Mouse (Mus musculus): ENCODE results near the gene Traf1. TPM values are rescaled to one million over a fixed set of nuclear protein-coding genes. Genes with fewer than 3 reads are reported as not detected.

Gene Traf1
- total RNA-seq, 2 experiments from 2014 or later = 1.3 to 2.2 TPM

DNA sequence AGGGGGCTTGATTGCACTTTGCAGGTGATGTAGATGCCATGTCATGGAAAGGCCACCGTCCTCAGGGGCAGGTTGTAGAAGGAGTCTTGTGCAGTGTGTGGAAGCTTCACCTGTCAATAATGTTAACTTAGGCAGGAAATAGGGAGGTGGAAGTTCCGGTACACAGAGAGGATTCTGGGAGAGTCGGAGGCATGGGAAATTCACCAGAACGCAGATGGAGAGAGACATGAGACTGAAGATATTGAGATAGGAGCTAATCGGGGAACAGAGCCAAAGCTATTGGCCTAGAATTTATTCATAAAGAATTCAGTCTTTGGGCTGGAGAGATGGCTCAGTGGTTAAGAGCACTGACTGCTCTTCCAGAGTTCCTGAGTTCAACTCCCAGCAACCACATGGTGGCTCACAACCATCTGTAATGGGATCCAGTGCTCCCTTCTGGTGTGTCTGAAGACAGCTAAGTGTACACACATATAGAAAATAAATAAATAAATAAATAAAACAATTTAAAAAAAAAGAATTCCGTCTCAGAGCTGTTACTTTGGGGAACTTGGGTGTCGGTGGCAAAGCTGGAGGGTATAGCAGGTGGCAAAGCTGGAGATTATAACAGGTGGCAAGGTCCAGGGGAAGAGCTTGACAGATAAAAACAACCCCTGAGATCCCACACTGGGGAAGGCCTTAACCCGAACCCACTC lies 4.8 kb upstream of the Traf1 start:
- DNase-seq = no peak

DNA sequence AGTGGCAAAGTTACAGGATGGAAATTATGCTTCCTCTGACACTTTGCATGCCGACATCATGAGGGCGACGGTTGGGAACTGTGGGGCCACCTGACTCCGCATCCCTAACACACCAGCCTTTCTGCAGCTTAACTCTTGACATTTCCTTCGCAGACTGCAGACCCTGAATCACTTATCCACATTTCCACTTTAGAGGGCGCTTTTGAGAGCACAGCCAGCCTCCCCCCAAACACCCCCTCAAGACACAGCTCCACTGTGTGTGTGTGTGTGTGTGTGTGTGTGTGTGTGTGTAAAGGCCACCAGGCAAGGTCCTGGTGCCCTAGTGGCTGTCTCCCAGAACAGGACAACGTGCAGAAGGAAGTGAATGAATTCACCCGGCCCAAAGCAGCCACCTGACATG lies 4.2 kb upstream of the Traf1 start:
- no peak for DNase-seq

DNA sequence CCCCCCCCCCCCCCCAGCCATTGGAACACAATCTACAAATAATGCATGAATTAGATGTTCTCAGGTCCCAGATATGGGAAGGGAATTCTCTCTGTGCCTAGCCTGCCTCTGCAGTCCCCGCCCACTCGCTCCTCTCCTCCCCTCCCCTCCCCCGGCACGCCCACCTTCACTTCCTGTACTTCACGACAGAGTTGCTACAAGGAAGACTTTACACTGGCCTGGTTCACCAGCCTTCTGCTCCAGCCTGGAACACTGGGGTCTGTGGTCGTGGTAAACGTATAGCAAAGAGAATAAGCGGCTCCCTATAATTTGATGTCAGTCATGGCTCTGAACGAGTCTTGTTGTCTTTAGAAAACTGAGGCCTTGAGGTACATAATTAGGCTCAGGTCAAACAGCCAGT lies 3.7 kb upstream of the Traf1 start:
- peak; percentile 32 to 59 for DNase-seq

DNA sequence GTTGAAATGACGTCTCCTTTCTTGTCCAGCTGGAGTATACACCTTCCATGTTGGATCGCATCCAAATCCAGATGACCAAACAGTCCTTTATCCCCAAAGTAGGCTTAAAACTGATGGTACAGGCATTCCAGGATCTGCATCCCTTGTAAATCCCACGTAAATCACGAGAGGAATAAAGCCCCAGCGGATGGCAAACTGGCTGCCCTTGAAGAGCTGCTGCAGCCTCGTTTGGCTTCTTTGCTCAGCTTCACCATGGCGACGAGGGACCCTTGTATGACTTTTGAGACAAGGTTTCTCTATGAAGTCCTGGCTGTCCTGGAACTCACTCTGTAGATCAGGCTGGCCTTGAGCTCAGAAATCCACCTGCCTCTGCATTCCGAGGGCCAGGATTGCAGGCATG lies 3.1 kb upstream of the Traf1 start:
- no peak for DNase-seq

DNA sequence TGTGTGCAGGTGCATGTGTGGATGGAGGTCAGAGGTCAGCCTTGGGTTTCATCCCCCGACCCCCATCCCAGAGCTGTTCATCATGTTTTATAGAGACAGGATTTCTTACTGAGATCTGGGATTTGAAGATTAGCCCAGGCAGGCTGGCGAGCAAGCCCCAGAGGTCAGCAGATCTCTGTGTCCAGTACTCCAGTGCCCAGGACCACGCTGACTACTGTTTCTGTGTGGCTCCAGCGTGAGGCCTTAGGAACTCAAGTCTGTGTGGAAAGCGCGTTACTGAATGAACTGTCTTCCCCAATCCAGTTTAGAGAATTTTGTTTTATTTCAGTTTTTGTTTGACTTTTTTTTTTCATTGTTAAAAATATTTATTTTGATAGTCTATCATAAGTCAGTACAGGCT lies 2.7 kb upstream of the Traf1 start:
- no peak for DNase-seq

DNA sequence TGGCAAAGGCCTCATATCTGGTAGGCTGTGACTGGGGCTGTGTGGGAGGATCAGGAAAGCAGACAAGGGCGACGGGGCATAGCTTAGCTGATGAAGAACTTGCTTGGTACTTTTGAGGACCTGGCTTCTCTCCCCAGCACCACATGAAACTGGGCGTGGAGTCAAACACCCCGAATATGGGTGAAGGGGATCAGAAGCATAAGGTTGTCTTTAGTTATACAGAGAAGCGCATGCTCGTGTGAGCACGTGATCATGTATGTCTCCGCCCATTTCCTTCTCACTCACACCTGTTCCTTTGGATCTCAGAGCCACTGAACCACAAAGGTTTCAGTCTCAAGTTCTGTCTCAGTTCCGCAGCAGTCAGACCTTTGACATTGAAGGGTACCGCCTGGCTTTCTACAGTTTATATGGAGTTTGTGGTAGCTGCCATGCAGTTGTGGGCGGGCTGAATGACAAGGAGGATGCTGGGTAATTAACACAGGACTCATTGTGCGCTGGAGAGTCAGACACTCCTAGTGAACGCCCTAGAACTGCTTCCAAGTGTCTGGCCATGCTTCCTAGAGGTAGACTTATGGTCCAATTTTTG lies 1.9 kb upstream of the Traf1 start:
- no peak for DNase-seq

DNA sequence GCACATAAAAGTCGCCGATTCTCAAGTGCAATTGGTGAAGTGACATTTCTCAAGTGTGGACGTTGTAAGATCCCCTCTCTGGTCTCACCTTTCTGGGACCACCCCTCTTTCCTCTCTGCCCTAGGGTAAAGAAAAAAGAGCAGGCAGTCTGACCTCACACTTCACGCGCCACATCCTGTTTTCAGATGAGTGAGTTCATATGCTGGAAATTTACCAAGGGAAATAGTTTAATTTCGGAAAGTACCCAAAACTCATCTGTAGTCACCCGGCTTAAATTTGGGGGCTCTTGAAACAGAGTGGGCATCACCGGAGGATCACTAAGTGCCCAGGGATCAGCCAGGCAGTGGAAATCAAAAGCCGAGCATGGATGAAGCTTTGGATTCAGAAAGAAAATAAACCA lies 1.3 kb upstream of the Traf1 start:
- DNase-seq = no peak

DNA sequence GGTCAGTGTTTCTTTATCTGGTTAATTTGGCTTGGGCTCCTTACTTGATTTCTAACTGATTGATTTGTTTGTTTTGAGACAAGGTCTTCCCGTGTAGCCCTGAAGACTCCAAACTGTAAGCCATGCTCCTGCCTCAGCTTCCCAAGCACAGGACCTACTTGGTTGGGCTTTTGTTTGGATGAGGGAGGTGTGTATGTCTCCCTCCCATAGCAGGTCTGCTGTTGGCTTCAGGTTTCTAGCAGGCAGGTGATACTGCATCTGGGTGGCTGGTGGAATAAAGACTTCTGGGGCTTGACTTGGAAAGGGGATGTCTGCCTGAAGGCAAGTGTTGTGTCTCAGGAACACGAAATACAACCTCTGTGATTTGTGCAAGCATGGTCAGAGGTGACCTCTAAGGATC lies 639 bp upstream of the Traf1 start:
- DNase-seq = no peak

DNA sequence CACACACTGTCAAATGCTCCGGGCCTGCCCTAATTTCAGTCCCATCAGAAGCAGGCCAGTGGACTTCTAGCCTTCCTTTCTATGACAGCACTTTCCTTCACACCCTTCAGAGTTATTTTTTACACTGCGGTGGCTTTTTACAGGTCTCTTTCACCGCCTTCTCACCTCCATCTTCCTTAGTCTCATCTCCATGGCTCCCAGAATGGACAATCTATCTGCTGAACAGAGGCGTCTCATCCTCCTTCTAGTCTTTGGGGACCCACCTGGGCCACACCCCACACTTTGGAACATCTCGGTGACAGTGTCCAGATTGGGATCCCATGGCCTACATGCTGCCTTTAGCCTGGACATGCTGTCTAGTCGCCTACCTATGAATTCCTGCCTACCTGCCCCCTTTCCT lies 606 bp downstream of the Traf1 start:
- no peak for DNase-seq

DNA sequence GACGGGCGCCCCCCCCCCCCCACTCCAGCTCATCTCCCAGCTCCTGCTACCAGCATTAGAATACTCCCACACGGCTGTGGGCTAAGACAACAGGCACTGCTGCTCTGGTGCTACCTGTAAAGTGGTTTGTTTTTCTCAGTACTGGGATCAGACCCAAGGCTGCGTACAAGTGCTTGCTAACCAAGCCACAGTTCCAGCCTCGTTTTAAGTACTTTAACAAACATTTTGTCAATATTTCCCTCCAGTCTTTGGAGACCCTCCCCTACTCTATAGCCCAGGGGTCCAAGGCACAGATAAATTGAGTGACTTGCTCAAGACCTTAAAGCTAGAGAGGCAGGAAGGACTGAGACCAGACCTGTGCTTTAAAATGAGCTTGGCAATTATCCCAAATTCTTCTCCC lies 1.1 kb downstream of the Traf1 start:
- DNase-seq = no peak

DNA sequence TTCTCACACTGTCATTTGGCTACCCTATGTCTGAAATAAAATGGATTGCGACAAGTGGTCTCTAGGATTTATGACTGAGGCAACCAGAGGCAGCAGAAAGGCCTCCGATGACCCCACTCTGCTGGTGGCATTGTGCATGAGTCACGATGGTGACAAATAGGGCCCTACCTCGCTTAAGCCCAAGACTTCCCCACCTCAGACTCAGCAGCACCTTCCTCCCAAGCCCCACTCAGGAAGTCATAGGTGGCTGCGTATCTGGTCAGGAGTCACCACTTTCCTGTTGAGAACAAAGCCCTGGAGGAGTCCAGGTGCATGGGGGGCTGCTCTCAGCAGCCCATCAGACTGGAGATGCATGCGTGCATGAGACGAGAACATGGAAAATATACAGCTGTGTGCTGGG lies 3.0 kb downstream of the Traf1 start:
- no peak for DNase-seq

DNA sequence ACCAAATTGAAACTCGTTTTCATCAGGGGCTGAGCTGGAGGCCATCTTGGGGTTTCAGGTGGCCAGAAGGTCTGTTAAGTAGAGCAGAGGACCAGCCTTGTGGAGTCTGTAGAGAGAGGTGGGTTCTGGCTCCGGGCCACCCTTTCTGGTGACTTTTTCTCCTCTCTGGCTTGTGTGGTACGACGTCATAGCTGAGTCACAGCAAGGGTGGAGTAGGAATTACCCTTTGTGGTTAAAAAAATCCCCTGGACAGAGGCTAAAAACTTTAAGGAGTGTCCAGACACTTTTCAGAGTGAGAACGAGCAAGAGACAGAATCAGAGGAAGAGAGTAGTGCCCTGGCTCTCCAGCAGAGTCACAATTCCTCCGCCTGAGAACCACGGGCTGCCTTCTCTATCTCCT lies 3.5 kb downstream of the Traf1 start:
- no peak for DNase-seq

DNA sequence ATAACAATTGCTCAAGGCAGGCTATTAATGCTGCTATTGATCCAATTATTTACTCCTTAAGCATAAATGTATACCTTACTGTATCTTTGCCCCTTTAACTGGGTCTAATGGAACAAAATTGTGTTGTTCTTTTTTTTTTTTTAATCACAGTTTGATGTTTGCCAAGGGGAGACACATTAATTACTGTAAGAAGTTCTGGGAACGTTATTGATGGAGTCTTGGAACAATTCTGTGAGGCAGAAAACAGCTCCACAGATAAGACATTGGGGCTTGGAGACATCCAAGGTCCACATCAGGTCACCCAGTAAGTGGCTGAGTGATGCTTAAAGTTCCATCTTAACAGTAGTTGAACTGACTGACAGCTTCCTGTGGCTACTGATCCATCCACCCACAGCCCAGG lies 4.2 kb downstream of the Traf1 start:
- no peak for DNase-seq

DNA sequence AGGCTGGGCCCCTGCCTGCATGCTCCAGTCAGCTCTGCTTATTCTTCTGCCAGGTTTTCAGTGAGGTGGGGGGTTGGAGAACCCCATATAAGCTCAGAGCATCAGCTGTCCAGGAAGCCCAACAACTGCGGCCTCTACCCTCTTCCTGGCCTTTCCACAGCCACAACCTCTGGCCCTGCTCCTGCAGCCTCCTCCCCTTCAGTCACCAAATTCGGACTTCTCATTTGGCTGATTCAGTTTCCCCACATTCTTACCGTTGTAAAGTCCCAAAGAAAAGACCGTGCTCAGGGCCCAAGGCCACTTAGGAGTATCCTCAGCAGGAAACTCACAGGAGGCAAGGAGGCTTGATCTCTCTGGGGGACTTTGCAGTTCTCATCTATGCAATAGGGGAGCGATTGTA lies 4.6 kb downstream of the Traf1 start:
- no peak for DNase-seq

DNA sequence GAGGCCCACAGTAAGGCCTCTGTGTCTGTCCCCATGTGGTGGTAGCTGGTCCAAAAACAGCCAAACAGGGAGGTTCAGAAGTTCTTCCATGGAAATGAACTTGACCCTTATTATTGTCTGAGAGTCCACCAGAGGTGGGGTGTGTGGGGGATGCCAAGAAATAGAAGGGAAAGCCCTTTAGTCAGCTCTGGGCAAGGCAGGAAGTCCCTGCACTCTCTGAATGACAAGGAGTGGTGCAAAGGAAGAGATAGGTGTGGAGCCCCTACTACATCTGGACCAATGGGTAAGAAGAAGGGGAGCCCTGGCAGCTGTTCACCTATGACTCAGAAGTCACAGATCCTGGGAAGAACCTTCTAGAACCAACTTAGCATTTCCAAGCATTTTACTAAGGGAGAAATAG lies 7.2 kb downstream of the Traf1 start:
- no peak for DNase-seq

DNA sequence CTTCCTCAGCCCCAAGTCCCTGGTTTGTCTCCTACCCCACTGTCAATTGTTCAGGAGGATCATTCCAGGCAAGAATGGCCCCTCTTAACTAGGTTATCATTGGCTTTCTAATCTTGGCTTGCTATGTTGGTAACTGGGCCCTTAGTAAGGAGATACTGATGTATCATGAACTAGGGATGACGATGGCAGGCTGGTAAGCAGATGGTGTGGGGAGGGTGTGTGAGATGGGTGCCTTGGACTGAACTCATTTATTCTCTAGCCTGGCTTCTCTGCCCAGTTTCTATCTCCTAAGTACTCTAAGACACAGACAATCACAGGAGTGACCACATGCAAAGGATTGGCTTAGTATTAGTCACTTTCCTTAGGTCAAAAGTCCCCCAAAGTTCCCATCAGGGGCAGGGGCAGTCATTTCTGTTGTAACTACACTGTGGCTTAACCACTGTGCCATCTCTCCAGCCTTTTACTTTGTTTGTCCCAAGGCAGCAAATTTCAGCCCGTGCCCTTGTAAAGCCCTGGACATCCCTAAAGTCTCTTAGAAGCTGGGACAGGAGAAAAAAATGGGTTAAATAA lies 7.9 kb downstream of the Traf1 start:
- no peak for DNase-seq

DNA sequence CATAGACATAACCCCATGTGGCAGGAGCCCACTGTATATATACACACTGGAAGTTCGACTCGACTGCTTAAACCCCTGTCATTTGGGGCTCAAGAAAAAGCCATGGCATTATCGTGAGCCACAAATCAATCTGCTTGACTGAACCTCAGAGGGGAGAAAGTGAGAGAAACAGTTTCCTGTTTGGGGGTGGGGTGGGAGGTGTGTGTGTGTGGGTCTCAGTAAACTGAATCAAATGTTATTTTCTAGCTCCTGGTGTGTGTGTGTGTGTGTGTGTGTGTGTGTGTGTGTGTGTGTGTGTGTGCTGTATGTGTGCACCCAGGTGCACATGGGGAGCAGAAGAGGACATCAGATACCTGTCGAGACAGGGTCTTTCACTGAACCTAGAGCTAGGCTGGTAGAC lies 8.6 kb downstream of the Traf1 start:
- DNase-seq = no peak

DNA sequence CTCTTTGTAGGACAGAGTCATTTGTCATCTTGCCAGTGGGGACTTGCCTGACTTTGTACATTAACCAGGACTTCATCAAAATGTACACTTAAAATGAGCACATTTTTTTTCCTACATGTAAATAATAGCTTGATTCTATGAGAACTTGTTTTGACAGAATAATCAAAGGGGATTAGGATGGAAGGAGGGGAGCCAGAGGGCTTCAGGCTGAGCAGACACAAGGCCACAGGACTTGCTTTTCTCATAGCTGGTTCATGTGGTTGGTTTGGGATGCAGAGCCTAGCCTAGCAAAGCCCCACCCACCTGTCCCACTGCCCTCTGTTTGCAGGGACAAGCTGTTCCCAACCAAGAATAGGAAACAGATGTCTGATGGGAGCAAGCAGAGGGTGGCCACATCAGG lies 10.1 kb downstream of the Traf1 start:
- DNase-seq = no peak

DNA sequence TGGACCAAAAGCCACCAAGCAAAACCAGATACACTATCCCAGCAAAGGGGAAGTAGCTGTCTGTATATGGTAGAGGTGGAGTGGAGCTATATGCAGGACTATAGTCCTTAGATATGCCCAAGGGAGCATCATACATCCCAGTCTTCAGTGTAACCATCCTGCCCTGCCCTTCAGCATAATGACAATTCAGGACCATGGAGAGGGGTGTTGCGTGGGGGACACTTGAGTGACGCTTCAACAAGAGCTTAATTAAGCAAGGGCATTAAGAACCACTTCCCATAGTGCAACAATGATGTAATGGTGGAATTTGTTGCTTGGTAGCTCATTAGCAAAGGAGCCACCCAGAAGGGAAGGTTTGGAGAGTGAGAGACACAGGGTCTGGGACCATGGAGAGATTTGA lies 12.9 kb downstream of the Traf1 start:
- DNase-seq = no peak

DNA sequence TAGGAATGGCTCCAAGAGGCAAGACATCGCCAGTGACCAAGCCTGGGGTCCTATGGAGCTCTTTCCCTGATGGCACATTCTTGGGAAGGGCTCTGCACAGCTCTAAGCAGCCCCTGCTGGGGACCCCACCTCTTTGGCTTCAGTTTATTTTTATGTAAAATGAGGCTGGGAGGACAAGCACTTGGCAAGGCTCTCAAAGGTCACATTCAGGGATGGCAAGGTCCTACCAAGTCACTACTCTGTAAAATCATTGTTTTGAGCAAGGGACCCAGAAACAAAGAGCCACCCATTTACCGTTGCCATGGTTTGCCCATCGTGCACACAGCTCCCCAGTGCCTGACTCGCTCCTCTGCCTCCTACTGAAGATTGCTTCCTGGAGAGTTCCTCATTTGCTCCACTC lies 15.5 kb downstream of the Traf1 start:
- DNase-seq = no peak

DNA sequence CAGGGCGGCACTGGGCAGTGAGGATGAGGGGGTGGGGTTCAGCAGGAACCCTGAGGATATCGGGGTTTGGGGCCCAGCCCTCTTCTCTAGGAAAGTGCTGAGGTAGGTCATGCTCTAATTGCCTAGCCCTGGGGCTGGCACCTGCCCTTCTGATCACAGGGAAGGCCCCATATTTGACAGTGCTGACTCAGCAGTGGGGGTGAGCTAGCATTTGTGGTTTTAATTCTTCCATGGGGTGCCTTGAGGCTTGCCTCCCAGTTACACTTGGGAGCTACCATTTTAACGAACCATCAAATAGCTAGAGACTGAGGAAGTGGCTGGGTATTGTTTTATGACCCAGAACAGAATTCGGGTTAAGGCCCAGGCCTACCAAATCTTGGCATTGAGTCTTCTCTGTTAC lies 16.0 kb downstream of the Traf1 start:
- DNase-seq = no peak

DNA sequence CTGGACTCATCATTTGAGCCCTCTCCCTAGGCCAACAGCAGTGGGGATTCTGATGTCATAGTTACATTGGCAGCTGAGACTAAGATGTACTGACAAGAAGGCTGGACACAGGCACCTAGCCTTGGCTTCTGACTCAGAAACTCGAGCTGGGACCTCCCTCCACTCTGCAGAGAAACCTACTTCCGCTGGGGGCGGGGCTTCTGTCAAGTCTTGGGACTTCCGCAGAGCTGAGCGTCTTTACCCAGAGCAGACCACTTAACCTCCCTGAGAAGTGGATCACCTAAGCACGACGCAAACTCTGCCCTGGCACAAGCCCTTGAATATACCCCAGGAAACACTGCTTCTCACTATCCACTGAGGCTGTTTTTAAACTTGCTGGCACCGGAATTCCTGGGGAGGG lies 16.8 kb downstream of the Traf1 start:
- DNase-seq = peak; percentile 66 to 77

DNA sequence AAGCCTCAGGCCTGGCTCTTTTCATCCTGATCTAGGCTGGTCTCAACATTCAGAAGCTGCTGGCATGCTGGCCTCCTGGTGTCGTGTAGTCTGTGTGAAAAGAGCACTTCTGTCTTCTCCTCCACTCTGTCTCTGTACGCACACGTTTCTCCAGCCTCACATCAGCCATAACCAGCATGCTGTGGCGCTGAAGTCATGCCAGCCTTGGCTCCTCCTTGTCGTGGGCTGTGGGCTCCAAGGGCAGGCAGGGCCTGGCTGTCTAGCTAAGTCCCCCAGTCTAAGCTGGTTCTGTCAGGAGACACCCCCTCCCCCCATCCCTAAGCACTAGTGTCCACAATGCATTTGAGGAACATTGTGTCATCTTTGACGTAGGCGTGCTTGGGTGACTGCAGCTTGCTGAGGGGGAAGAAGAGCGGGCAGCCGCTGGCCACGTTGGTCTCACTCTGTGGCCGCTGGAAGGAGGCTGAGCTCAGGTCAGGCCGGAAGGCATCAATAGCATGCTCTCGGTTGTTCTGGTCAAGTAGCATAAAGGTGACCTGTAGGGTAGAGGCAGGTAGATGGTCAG lies 17.9 kb downstream of the Traf1 start:
- DNase-seq = no peak
